Mouse (Mus musculus): ENCODE measurements around the gene Cdipt.

Cdipt gene
- long read RNA-seq, experiment 1, transcript Cdipt-201 (6 exons, 1,974 nt): major isoform, 62 of 72 reads
- long read RNA-seq, experiment 1, partial matches to known transcripts: 5 of 72 reads
- long read RNA-seq, experiment 1, other reads (novel, unspliced or antisense): 4 of 72 reads
- long read RNA-seq, experiment 2, transcript Cdipt-201 (6 exons, 1,974 nt): major isoform, 51 of 60 reads
- long read RNA-seq, experiment 2, partial matches to known transcripts: 6 of 60 reads
- long read RNA-seq, experiment 2, other reads (novel, unspliced or antisense): 2 of 60 reads

DNA sequence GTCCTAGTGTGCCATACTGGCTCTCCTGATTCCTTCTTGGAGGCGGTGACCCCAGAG lies at the start of gene Cdipt:
TSS of gene Cdipt (plus strand) at position 22 of the 57 bp plus-strand sequence.
- intact Hi-C loops (cut with DNase I): loop anchor here (5.0 kb wide), 1 partner anchor 37 kb away; the partner anchor contains the start of gene Mvp

DNA sequence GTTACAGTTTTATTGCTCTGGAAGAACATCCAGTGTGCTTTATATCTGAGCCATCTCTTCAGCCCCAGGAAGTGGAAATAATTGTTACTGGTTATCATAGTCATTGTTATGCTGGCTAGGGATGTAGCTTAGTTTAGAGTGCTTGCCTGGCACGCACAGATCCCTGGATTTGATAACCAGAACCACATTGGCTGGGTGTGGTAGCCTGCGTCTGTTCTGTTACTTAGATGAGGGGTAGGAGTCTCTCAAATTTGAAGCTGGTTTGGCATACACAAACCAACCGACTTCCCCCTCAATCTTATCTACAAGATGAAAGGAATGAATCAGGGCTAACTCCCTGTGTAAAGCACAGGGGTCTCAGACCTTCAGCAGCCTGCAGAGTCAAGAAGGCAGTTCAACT lies 49.4 kb upstream of the Cdipt start:
- intact Hi-C loops (cut with DNase I): loop anchor here (5.0 kb wide), 1 partner anchor 39 kb away; no protein-coding TSS in a partner anchor

GRCm38 (mm10) chr7:126928384-126929037 lies 47.2 kb upstream of the Cdipt start, which contains the start of gene Kctd13:
Gene Kctd13, plus strand, starts transcription at chr7:126928879.
- intact Hi-C loops (cut with DNase I): loop anchor here (5.0 kb wide), 1 partner anchor 41 kb away; no protein-coding TSS in a partner anchor

DNA sequence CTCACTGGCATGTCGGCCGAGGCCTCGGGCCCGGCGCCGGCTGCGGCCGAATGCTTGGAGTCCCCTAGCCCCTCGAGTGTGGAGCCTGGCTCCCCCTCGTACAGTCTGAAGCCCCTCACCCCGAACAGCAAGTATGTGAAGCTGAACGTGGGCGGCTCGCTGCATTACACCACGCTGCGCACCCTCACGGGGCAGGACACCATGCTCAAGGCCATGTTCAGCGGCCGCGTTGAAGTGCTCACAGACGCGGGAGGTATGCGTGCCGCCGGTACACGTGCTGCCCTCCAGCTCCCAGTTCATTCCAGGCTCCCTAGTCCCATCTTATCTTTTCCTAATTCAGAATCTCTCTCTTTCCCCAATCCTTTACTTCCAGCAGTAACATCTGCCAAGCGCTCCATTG lies 46.7 kb upstream of the Cdipt start:
- intact Hi-C loops (cut with DNase I): loop anchor here (5.0 kb wide), 1 partner anchor 42 kb away; no protein-coding TSS in a partner anchor

DNA sequence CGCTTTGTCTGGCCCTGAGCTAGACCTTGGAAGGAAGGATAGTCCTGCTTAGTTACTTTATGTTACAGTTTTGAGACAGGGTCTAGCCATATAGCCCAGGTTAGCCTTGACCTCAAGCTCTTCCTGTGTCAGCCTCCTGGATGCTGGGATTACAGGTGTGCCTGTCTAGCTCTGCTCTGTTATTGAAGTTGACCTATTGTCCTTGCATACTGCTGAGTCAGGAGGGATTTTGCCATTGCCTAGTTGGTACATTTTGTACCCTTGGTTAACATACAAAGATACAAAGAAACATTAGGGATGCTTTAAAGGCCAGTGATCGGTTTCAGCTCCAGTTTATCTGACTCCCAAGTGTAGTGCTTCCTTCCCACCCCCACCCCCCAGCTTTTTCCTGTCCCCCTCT lies 43.1 kb upstream of the Cdipt start:
- intact Hi-C loops (cut with DNase I): no loop called here

GRCm38 (mm10) chr7:126941171-126941570 lies 34.5 kb upstream of the Cdipt start:
- intact Hi-C loops (cut with DNase I): no loop called here

DNA sequence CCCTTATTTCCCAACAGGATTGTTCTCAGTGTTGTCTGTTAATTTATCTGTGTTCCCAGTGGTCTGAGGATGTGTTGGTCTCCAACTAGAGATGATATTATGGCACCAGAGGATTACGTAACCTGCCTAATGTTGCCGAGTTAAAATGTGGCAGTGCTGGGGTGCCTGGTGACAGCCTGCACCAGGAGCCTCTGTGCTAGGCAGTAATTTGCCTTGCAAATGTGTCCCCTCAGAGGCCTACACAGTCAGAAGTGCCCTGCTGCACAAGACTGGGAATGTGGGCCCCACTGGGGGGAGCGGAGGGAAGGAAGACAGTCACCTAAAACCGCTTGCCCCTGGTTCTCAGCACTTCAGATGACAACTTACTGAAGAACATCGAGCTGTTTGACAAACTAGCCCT lies 33.9 kb upstream of the Cdipt start:
- intact Hi-C loops (cut with DNase I): no loop called here

- intact Hi-C loops (cut with DNase I): no loop called here
Observed at GRCm38 (mm10) chr7:126946530-126946929, 29.2 kb upstream of the Cdipt start.

DNA sequence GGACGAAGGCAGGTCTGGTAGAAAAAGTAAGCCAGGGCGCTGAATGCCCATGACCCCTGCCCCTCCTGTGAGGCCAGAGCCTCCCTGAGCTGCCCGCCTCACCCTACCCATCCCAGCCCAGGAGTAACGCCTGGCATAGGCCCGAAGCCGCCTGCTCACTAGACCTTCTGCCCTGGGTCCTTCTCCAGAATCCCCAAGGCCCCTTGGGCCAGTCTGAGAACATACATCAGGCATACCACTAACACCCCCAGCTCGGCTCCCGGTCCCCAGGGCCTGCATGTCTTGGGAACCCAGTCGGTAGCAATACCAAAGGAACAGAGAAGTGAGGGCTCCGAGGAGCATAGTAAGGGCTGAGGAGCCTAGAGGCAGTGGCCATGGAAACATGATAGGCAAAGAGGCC lies 27.1 kb upstream of the Cdipt start:
- intact Hi-C loops (cut with DNase I): no loop called here

DNA sequence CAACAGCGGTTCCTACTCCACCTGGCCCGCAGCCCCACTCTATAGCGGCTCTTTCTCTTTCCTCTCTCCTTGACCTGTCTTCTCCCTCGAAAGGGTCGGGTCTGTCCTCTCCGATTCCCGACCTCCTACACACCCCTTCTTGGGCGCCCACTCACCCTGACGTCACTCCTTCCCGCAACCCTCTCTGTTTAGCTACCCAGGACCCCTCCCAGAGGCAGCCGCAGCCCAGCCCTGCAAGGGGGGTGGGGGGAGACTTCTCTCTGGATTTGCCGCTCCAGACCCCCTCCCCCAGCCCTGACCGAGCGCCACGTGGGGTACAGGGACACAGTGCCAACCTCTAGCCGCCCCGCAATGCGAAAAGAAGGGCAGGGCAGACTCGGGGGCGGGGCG lies 26.3 kb upstream of the Cdipt start, which contains the start of gene Asphd1:
TSS of gene Asphd1 (minus strand) at position 180 of the 390 bp plus-strand sequence.
- intact Hi-C loops (cut with DNase I): no loop called here

- intact Hi-C loops (cut with DNase I): loop anchor here (5.0 kb wide), 1 partner anchor 152 kb away; no protein-coding TSS in a partner anchor
Observed at GRCm38 (mm10) chr7:126949793-126950646, 25.7 kb upstream of the Cdipt start, which contains the start of gene Sez6l2. Gene Sez6l2, plus strand, starts transcription at chr7:126950563.

GRCm38 (mm10) chr7:126950647-126951615 lies 24.8 kb upstream of the Cdipt start:
- intact Hi-C loops (cut with DNase I): loop anchor here (5.0 kb wide), 1 partner anchor 151 kb away; no protein-coding TSS in a partner anchor

GRCm38 (mm10) chr7:126951741-126952140 lies 24.0 kb upstream of the Cdipt start:
- intact Hi-C loops (cut with DNase I): loop anchor here (5.0 kb wide), 1 partner anchor 151 kb away; no protein-coding TSS in a partner anchor

- intact Hi-C loops (cut with DNase I): loop anchor here (5.0 kb wide), 1 partner anchor 150 kb away; no protein-coding TSS in a partner anchor
Observed at GRCm38 (mm10) chr7:126952646-126953045, 23.1 kb upstream of the Cdipt start.

DNA sequence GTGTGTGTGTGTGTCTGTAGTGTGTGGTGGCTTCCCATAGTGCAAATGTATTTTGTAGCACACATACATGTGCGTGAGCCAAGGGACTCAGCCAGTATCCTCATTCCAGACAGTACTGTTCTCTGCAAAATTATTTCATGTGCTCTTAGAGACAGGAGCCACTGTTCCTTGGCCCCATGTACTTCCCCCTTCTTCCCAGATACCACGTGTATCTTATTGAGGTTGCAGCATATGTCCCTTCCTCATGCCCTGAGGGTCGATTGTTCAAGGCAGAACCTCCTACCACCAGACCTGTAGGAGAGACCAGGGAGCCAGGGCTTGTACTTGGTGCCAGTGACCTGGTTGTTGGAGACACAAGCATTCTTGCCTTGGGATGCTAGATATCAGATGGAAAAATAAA lies 20.6 kb upstream of the Cdipt start:
- intact Hi-C loops (cut with DNase I): no loop called here

DNA sequence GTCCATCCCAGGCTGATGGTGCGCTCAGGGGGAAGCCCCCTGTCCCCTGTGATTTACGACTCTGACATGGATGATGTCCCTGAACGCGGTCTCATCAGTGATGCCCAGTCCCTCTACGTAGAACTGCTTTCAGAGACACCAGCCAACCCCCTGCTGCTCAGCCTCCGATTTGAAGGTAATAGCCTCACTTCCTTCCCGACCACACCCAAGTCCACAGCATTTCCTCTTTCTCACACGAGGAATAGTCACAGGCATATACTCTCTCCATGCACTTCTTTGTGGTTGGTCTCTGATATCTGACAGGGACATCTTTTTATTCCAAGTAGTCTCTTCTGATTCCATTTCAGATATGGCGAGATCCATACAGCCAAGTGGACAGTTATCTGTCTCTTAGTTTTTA lies 15.9 kb upstream of the Cdipt start:
- intact Hi-C loops (cut with DNase I): no loop called here

DNA sequence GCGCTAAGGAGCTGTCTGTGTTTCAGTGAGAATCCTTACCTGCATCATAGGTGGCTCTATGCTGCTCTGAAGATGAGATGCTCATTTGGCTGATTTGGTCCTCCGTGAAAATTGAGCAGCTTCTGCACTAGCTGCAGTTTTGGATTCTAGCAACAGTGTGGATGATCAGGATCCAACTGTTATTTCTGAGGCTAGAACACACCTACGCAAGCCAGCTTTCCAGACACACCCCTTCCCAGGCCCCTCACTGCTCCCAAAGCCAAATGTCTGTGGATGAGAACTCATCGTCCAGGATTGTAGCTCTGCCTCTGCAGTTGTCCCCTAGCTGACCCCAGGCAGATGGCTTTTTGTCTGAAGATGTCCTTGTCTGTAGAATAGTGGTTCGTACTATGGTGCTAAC lies 14.6 kb upstream of the Cdipt start:
- intact Hi-C loops (cut with DNase I): no loop called here

DNA sequence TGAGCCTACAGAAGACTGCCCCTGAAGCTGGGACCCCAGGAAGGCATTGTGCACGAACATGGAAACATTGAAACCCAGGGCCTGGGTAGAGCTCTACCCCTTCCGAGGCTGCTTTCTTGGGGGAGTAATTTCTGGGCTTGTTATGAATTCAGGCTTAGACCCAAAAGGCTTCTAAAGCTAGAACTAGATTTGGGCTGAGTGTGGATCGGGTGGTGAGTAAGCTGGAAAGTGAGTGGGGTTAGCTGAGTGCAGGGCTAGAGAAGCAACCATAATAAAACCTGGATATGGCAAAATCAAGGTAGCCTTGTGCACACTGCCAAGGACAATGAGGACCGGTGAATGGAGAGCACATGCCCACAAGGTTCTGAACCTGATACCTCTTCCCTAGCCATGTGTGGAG lies 13.7 kb upstream of the Cdipt start:
- intact Hi-C loops (cut with DNase I): no loop called here

GRCm38 (mm10) chr7:126963548-126964286 lies 12.0 kb upstream of the Cdipt start:
- intact Hi-C loops (cut with DNase I): no loop called here

DNA sequence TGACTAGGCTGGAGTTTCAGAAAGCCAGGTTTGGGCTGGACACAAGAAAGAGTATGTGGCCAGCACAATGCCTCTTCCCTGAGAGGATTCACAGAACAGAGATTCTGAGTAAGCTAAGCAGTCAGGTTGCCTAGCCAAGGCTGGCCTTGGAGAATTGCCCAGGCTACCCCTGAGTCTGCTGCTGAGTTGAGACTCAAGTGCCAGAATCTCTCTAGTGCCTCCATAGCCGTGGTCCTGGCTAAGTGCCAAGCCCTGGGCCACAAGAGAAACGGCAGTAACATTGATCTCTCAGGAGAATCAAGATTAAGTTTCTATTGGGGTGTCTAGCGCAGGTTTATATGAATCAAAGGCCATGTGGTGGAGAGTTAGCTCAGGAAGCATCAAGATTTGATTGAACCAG lies 10.1 kb upstream of the Cdipt start:
- intact Hi-C loops (cut with DNase I): no loop called here
